Mouse (Mus musculus) neural tube, embryonic 15.5 days (tissue): ENCODE data around the gene Gltp. TPM values are rescaled to one million over a fixed set of nuclear protein-coding genes. Genes with fewer than 3 reads are reported as not detected.

Source experiments
- ATAC-seq: fragments of 200-750 bp; cut with Nextera tagmentation; 2 replicates; pipeline ENCODE4 v1.8.0; 2017; ENCODE audit warnings: mild to moderate bottlenecking, moderate TSS enrichment, moderate library complexity; ENCODE audit not compliant: low FRiP score
- H3K27ac ChIP-seq: fragments of 300-500 bp; sonication (generic); replicated peaks from 2 replicates; pipeline ENCODE4 v1.5.1; 2015; ENCODE audit warnings: mild to moderate bottlenecking, inconsistent platforms
- H3K27me3 ChIP-seq: fragments of 300-500 bp; sonication (generic); replicated peaks from 2 replicates; pipeline ENCODE4 v1.6.1; 2015; ENCODE audit warnings: inconsistent platforms
- H3K36me3 ChIP-seq: fragments of 300-500 bp; sonication (generic); 2 replicates; pipeline ENCODE4 v1.6.1; 2015; ENCODE audit warnings: inconsistent platforms
- H3K4me1 ChIP-seq: fragments of 300-500 bp; sonication (generic); 2 replicates; pipeline ENCODE4 v1.6.1; 2015; ENCODE audit warnings: inconsistent platforms
- H3K4me2 ChIP-seq: fragments of 300-500 bp; sonication (generic); 2 replicates; pipeline ENCODE4 v1.6.1; 2015; ENCODE audit warnings: inconsistent platforms, mild to moderate bottlenecking, moderate library complexity
- H3K4me3 ChIP-seq: fragments of 300-500 bp; sonication (generic); replicated peaks from 2 replicates; pipeline ENCODE4 v1.5.1; 2015; ENCODE audit warnings: mild to moderate bottlenecking, inconsistent platforms
- H3K9ac ChIP-seq: fragments of 300-500 bp; sonication (generic); replicated peaks from 2 replicates; pipeline ENCODE4 v1.6.1; 2015; ENCODE audit warnings: mild to moderate bottlenecking, inconsistent platforms
- H3K9me3 ChIP-seq: fragments of 300-500 bp; sonication (generic); replicated peaks from 2 replicates; pipeline ENCODE4 v1.6.1; 2016; ENCODE audit warnings: inconsistent platforms
- WGBS: fragments of 180-500 bp; shearing (Covaris S2); methylation state at CpG from one replicate; pipeline ENCODE4 v1.1.7; 2015; ENCODE audit warnings: mixed read lengths; 5-methylcytosine and 5-hydroxymethylcytosine counted together
- polyA plus RNA-seq: library from polyadenylated mRNA; unstranded; fragments of >200 nt; fragmentation: Nextera tagmentation; extraction: Ambion mirVana; gene quantifications from 2 replicates; pipeline ENCODE4 v1.2.1, GENCODE M21; 2015

The Gltp gene
- polyA plus RNA-seq, result 39.2 and 69.0 TPM in 2 replicates

GRCm38 (mm10) chr5:114690633-114691567 is at the start of gene Gltp:
Gene Gltp (minus strand): TSS chr5:114690984.
- peak within 1 kb of the TSS; percentile 87 for H3K4me2 ChIP-seq
- no peaks in the 10 kb centered on the region for H3K36me3 ChIP-seq
- H3K27ac ChIP-seq, result peak within 1 kb of the TSS; percentile 73
- H3K4me1 ChIP-seq, result peaks cover 25% of the 10 kb centered on the region
- ATAC-seq, result peak; percentile 98
- no peaks in the 10 kb centered on the region for H3K9me3 ChIP-seq
- H3K27me3 ChIP-seq, result 0 out of 2 replicates have a peak, but pooled peaks cover 2% of the 10 kb centered on the region
- H3K9ac ChIP-seq, result peak within 1 kb of the TSS; percentile 89
- H3K4me3 ChIP-seq, result peak within 1 kb of the TSS; percentile 86
- 6% methylated on average over 54 of the region's 75 CpGs for WGBS

GRCm38 (mm10) chr5:114738707-114739241 is 48.0 kb upstream of the Gltp start:
- Histone ChIP-seq H3K4me2 (no peak overlapping the region), H3K4me1 (no peaks in the 10 kb centered on the region), H3K4me3 (no peak overlapping the region), H3K9me3 (no peaks in the 10 kb centered on the region), H3K27ac (no peak overlapping the region), H3K36me3 (peaks cover 90% of the 10 kb centered on the region), H3K27me3 (no peaks in the 10 kb centered on the region), H3K9ac (no peak overlapping the region)
- no peak for ATAC-seq
- 93% methylated on average over 12 of the region's 12 CpGs for WGBS

GRCm38 (mm10) chr5:114737090-114737887 is 46.5 kb upstream of the Gltp start:
- WGBS, result 85% methylated on average over 21 of the region's 21 CpGs
- no peak overlapping the region for H3K9ac ChIP-seq
- H3K36me3 ChIP-seq, result peaks cover 89% of the 10 kb centered on the region
- H3K4me3 ChIP-seq, result no peak overlapping the region
- H3K27ac ChIP-seq, result no peak overlapping the region
- H3K27me3 ChIP-seq, result no peaks in the 10 kb centered on the region
- H3K4me1 ChIP-seq, result no peaks in the 10 kb centered on the region
- no peaks in the 10 kb centered on the region for H3K9me3 ChIP-seq
- ATAC-seq, result no peak
- H3K4me2 ChIP-seq, result no peak overlapping the region

GRCm38 (mm10) chr5:114733606-114734005 is 42.8 kb upstream of the Gltp start:
- Histone ChIP-seq H3K9ac (no peak overlapping the region), H3K27ac (no peak overlapping the region), H3K36me3 (peaks cover 93% of the 10 kb centered on the region), H3K27me3 (no peaks in the 10 kb centered on the region), H3K4me2 (no peak overlapping the region), H3K4me1 (no peaks in the 10 kb centered on the region), H3K9me3 (no peaks in the 10 kb centered on the region), H3K4me3 (no peak overlapping the region)
- no peak for ATAC-seq
- WGBS, result 86% methylated on average over 15 of the region's 15 CpGs

GRCm38 (mm10) chr5:114731969-114732368 is 41.2 kb upstream of the Gltp start:
- peaks cover 92% of the 10 kb centered on the region for H3K36me3 ChIP-seq
- no peak for ATAC-seq
- no peak overlapping the region for H3K9ac ChIP-seq
- no peak overlapping the region for H3K27ac ChIP-seq
- H3K4me2 ChIP-seq, result no peak overlapping the region
- H3K9me3 ChIP-seq, result no peaks in the 10 kb centered on the region
- H3K4me1 ChIP-seq, result no peaks in the 10 kb centered on the region
- H3K4me3 ChIP-seq, result no peak overlapping the region
- 92% methylated on average over 15 of the region's 15 CpGs for WGBS
- no peaks in the 10 kb centered on the region for H3K27me3 ChIP-seq

- Histone ChIP-seq H3K27me3 (no peaks in the 10 kb centered on the region), H3K4me2 (no peak overlapping the region), H3K4me1 (no peaks in the 10 kb centered on the region), H3K36me3 (peaks cover 88% of the 10 kb centered on the region), H3K9ac (no peak overlapping the region), H3K27ac (no peak overlapping the region), H3K9me3 (no peaks in the 10 kb centered on the region), H3K4me3 (no peak overlapping the region)
- WGBS, result 78% methylated on average over 6 of the region's 6 CpGs
- no peak for ATAC-seq
Observed at GRCm38 (mm10) chr5:114731498-114731897, 40.7 kb upstream of the Gltp start.

GRCm38 (mm10) chr5:114730129-114730528 is 39.3 kb upstream of the Gltp start:
- no peak for ATAC-seq
- H3K27me3 ChIP-seq, result no peaks in the 10 kb centered on the region
- no peak overlapping the region for H3K4me3 ChIP-seq
- peaks cover 80% of the 10 kb centered on the region for H3K36me3 ChIP-seq
- no peaks in the 10 kb centered on the region for H3K9me3 ChIP-seq
- H3K4me2 ChIP-seq, result no peak overlapping the region
- no peaks in the 10 kb centered on the region for H3K4me1 ChIP-seq
- no peak overlapping the region for H3K27ac ChIP-seq
- no peak overlapping the region for H3K9ac ChIP-seq
- WGBS, result 79% methylated on average over 10 of the region's 10 CpGs

- Histone ChIP-seq H3K4me1 (no peaks in the 10 kb centered on the region), H3K27ac (no peak overlapping the region), H3K9ac (no peak overlapping the region), H3K9me3 (no peaks in the 10 kb centered on the region), H3K4me2 (no peak overlapping the region), H3K36me3 (peaks cover 70% of the 10 kb centered on the region), H3K4me3 (no peak overlapping the region), H3K27me3 (no peaks in the 10 kb centered on the region)
- ATAC-seq, result no peak
- 92% methylated on average over 10 of the region's 10 CpGs for WGBS
Observed at GRCm38 (mm10) chr5:114728160-114728559, 37.4 kb upstream of the Gltp start.

GRCm38 (mm10) chr5:114722846-114723245 is 32.1 kb upstream of the Gltp start:
- Histone ChIP-seq H3K4me2 (no peak overlapping the region), H3K4me1 (no peaks in the 10 kb centered on the region), H3K9ac (no peak overlapping the region), H3K27ac (no peak overlapping the region), H3K9me3 (no peaks in the 10 kb centered on the region), H3K27me3 (no peaks in the 10 kb centered on the region), H3K36me3 (peaks cover 68% of the 10 kb centered on the region), H3K4me3 (no peak overlapping the region)
- ATAC-seq, result no peak
- WGBS, result 94% methylated on average over 13 of the region's 13 CpGs

- no peaks in the 10 kb centered on the region for H3K9me3 ChIP-seq
- H3K9ac ChIP-seq, result no peak overlapping the region
- no peaks in the 10 kb centered on the region for H3K4me1 ChIP-seq
- no peak overlapping the region for H3K4me3 ChIP-seq
- no peaks in the 10 kb centered on the region for H3K27me3 ChIP-seq
- H3K27ac ChIP-seq, result no peak overlapping the region
- ATAC-seq, result no peak
- H3K4me2 ChIP-seq, result no peak overlapping the region
- 94% methylated on average over 10 of the region's 10 CpGs for WGBS
- H3K36me3 ChIP-seq, result peaks cover 68% of the 10 kb centered on the region
Observed at GRCm38 (mm10) chr5:114721969-114722368, 31.2 kb upstream of the Gltp start.

GRCm38 (mm10) chr5:114720784-114721183 is 30.0 kb upstream of the Gltp start:
- H3K36me3 ChIP-seq, result peaks cover 79% of the 10 kb centered on the region
- H3K9ac ChIP-seq, result no peak overlapping the region
- ATAC-seq, result no peak
- H3K9me3 ChIP-seq, result no peaks in the 10 kb centered on the region
- WGBS, result 74% methylated on average over 11 of the region's 11 CpGs
- no peak overlapping the region for H3K27ac ChIP-seq
- H3K27me3 ChIP-seq, result no peaks in the 10 kb centered on the region
- H3K4me2 ChIP-seq, result no peak overlapping the region
- no peak overlapping the region for H3K4me3 ChIP-seq
- no peaks in the 10 kb centered on the region for H3K4me1 ChIP-seq
